Mouse (Mus musculus) embryonic facial prominence, embryonic 13.5 days (tissue): Measurements from ENCODE around the gene Galnt9. TPM values are rescaled to one million over a fixed set of nuclear protein-coding genes. Genes with fewer than 3 reads are reported as not detected.

Experiments used
- ATAC-seq: fragments of 200-750 bp; cut with Nextera tagmentation; 2 replicates; pipeline ENCODE4 v1.8.0; 2017; ENCODE audit warnings: low read depth; ENCODE audit not compliant: insufficient number of reproducible peaks, insufficient read depth, low FRiP score, low TSS enrichment
- H3K27ac ChIP-seq: fragments of 300-500 bp; sonication (generic); 2 replicates; pipeline ENCODE4 v1.5.1; 2015; ENCODE audit warnings: moderate library complexity, mild to moderate bottlenecking, inconsistent platforms
- H3K27me3 ChIP-seq: fragments of 300-500 bp; sonication (generic); 2 replicates; pipeline ENCODE4 v1.6.1; 2015; ENCODE audit warnings: mild to moderate bottlenecking, inconsistent platforms
- H3K36me3 ChIP-seq: fragments of 300-500 bp; sonication (generic); 2 replicates; pipeline ENCODE4 v1.6.1; 2015; ENCODE audit warnings: mild to moderate bottlenecking, inconsistent platforms
- H3K4me1 ChIP-seq: fragments of 300-500 bp; sonication (generic); 2 replicates; pipeline ENCODE4 v1.6.1; 2015; ENCODE audit warnings: inconsistent platforms
- H3K4me2 ChIP-seq: fragments of 300-500 bp; sonication (generic); 2 replicates; pipeline ENCODE4 v1.6.1; 2015; ENCODE audit warnings: moderate library complexity, mild to moderate bottlenecking, inconsistent platforms
- H3K4me3 ChIP-seq: fragments of 300-500 bp; sonication (generic); 2 replicates; pipeline ENCODE4 v1.5.1; 2015; ENCODE audit warnings: mild to moderate bottlenecking, inconsistent platforms
- H3K9ac ChIP-seq: fragments of 300-500 bp; sonication (generic); 2 replicates; pipeline ENCODE4 v1.6.1; 2015; ENCODE audit warnings: mild to moderate bottlenecking, inconsistent platforms
- H3K9me3 ChIP-seq: fragments of 300-500 bp; sonication (generic); 2 replicates; pipeline ENCODE4 v1.6.1; 2016; ENCODE audit warnings: inconsistent platforms
- WGBS: fragments of 180-500 bp; shearing (Covaris S2); methylation state at CpG from one replicate; pipeline ENCODE4 v1.1.7; 2015; ENCODE audit warnings: mixed read lengths; 5-methylcytosine and 5-hydroxymethylcytosine counted together
- polyA plus RNA-seq: library from polyadenylated mRNA; unstranded; fragments of >200 nt; fragmentation: Nextera tagmentation; extraction: Ambion mirVana; gene quantifications from 2 replicates; pipeline ENCODE4 v1.2.1, GENCODE M21; 2015

Gene Galnt9
- polyA plus RNA-seq, 1 experiment from 2014 or later = 1.0 TPM

GRCm38 (mm10) chr5:110608941-110609340 lies 64.8 kb downstream of the Galnt9 start:
- ATAC-seq = no peak
- no peak overlapping the region for H3K4me3 ChIP-seq
- no peak overlapping the region for H3K9ac ChIP-seq
- no peaks in the 10 kb centered on the region for H3K9me3 ChIP-seq
- no peaks in the 10 kb centered on the region for H3K36me3 ChIP-seq
- no peak overlapping the region for H3K27ac ChIP-seq
- H3K4me2 ChIP-seq = no peak overlapping the region
- WGBS = 26% methylated on average over 8 of the region's 8 CpGs
- peaks cover 43% of the 10 kb centered on the region for H3K4me1 ChIP-seq
- peaks cover 16% of the 10 kb centered on the region for H3K27me3 ChIP-seq

- peaks cover 43% of the 10 kb centered on the region for H3K4me1 ChIP-seq
- H3K9ac ChIP-seq = no peak overlapping the region
- H3K4me2 ChIP-seq = no peak overlapping the region
- H3K36me3 ChIP-seq = no peaks in the 10 kb centered on the region
- no peak for ATAC-seq
- H3K9me3 ChIP-seq = no peaks in the 10 kb centered on the region
- 69% methylated on average over 3 of the region's 3 CpGs for WGBS
- no peak overlapping the region for H3K4me3 ChIP-seq
- peaks cover 14% of the 10 kb centered on the region for H3K27me3 ChIP-seq
- H3K27ac ChIP-seq = no peak overlapping the region; the same call in 1 of the 2 replicates
Measured at GRCm38 (mm10) chr5:110609425-110609824, 65.3 kb downstream of the Galnt9 start.

GRCm38 (mm10) chr5:110609868-110610267 lies 65.7 kb downstream of the Galnt9 start:
- Histone ChIP-seq H3K4me3 (no peak overlapping the region), H3K4me1 (peaks cover 43% of the 10 kb centered on the region), H3K4me2 (no peak overlapping the region), H3K27me3 (peaks cover 14% of the 10 kb centered on the region), H3K36me3 (no peaks in the 10 kb centered on the region), H3K27ac (no peak overlapping the region), H3K9ac (no peak overlapping the region), H3K9me3 (no peaks in the 10 kb centered on the region)
- no peak for ATAC-seq
- 67% methylated on average over 5 of the region's 5 CpGs for WGBS

- Histone ChIP-seq H3K36me3 (no peaks in the 10 kb centered on the region), H3K4me3 (no peak overlapping the region), H3K27ac (no peak overlapping the region), H3K4me2 (no peak overlapping the region), H3K27me3 (peaks cover 14% of the 10 kb centered on the region), H3K4me1 (peaks cover 43% of the 10 kb centered on the region), H3K9ac (no peak overlapping the region), H3K9me3 (no peaks in the 10 kb centered on the region)
- WGBS = 70% methylated on average over 7 of the region's 7 CpGs
- ATAC-seq = no peak
Measured at GRCm38 (mm10) chr5:110610484-110610883, 66.3 kb downstream of the Galnt9 start.

- H3K9ac ChIP-seq = no peak overlapping the region
- no peaks in the 10 kb centered on the region for H3K9me3 ChIP-seq
- peaks cover 12% of the 10 kb centered on the region for H3K27me3 ChIP-seq
- no peaks in the 10 kb centered on the region for H3K36me3 ChIP-seq
- H3K4me2 ChIP-seq = peak overlapping the region; percentile 22; the same call in 1 of the 2 replicates
- 38% methylated on average over 5 of the region's 5 CpGs for WGBS
- H3K4me1 ChIP-seq = peaks cover 43% of the 10 kb centered on the region
- ATAC-seq = peak; percentile 74; the same call in 1 of the 2 replicates
- H3K27ac ChIP-seq = peak overlapping the region; percentile 73
- no peak overlapping the region for H3K4me3 ChIP-seq
Measured at GRCm38 (mm10) chr5:110611435-110612158, 67.4 kb downstream of the Galnt9 start.

- no peaks in the 10 kb centered on the region; the same call in 1 of the 2 replicates for H3K27me3 ChIP-seq
- H3K27ac ChIP-seq = no peak overlapping the region
- no peaks in the 10 kb centered on the region for H3K4me1 ChIP-seq
- no peaks in the 10 kb centered on the region for H3K36me3 ChIP-seq
- H3K4me2 ChIP-seq = no peak overlapping the region
- 85% methylated on average over 6 of the region's 6 CpGs for WGBS
- H3K9ac ChIP-seq = no peak overlapping the region
- no peak for ATAC-seq
- no peak overlapping the region for H3K4me3 ChIP-seq
- no peaks in the 10 kb centered on the region for H3K9me3 ChIP-seq
Measured at GRCm38 (mm10) chr5:110619226-110619625, 75.1 kb downstream of the Galnt9 start.

- Histone ChIP-seq H3K4me3 (no peak overlapping the region), H3K36me3 (no peaks in the 10 kb centered on the region), H3K4me2 (no peak overlapping the region), H3K9me3 (no peaks in the 10 kb centered on the region), H3K4me1 (peaks cover 6% of the 10 kb centered on the region; the same call in 1 of the 2 replicates), H3K27me3 (peaks cover 5% of the 10 kb centered on the region; the same call in 1 of the 2 replicates), H3K27ac (no peak overlapping the region), H3K9ac (no peak overlapping the region)
- 64% methylated on average over 2 of the region's 2 CpGs for WGBS
- ATAC-seq = no peak
Measured at GRCm38 (mm10) chr5:110624319-110624718, 80.2 kb downstream of the Galnt9 start.

GRCm38 (mm10) chr5:110627351-110627750 lies 83.2 kb downstream of the Galnt9 start:
- WGBS = 74% methylated on average over 10 of the region's 10 CpGs
- H3K4me1 ChIP-seq = peaks cover 6% of the 10 kb centered on the region; the same call in 1 of the 2 replicates
- peaks cover 5% of the 10 kb centered on the region; the same call in 1 of the 2 replicates for H3K27me3 ChIP-seq
- ATAC-seq = no peak
- H3K27ac ChIP-seq = no peak overlapping the region
- H3K4me3 ChIP-seq = no peak overlapping the region
- no peaks in the 10 kb centered on the region for H3K36me3 ChIP-seq
- no peak overlapping the region for H3K4me2 ChIP-seq
- H3K9me3 ChIP-seq = no peaks in the 10 kb centered on the region
- H3K9ac ChIP-seq = no peak overlapping the region

- no peak overlapping the region; the same call in 1 of the 2 replicates for H3K4me3 ChIP-seq
- WGBS = 19% methylated on average over 19 of the region's 19 CpGs
Measured at GRCm38 (mm10) chr5:110628156-110628555, 84.0 kb downstream of the Galnt9 start.

GRCm38 (mm10) chr5:110629525-110630120 lies 85.5 kb downstream of the Galnt9 start:
- no peak overlapping the region for H3K4me3 ChIP-seq
- no peaks in the 10 kb centered on the region for H3K36me3 ChIP-seq
- H3K4me1 ChIP-seq = peaks cover 6% of the 10 kb centered on the region; the same call in 1 of the 2 replicates
- 75% methylated on average over 2 of the region's 2 CpGs for WGBS
- H3K4me2 ChIP-seq = no peak overlapping the region
- no peak overlapping the region for H3K9ac ChIP-seq
- peaks cover 5% of the 10 kb centered on the region; the same call in 1 of the 2 replicates for H3K27me3 ChIP-seq
- ATAC-seq = no peak
- no peaks in the 10 kb centered on the region for H3K9me3 ChIP-seq
- no peak overlapping the region for H3K27ac ChIP-seq

More at GRCm38 (mm10) chr5:110628156-110628555, 84.0 kb downstream of the Galnt9 start:
- Histone ChIP-seq H3K4me2 (peak overlapping the region; percentile 38), H3K36me3 (no peaks in the 10 kb centered on the region), H3K27me3 (peaks cover 5% of the 10 kb centered on the region; the same call in 1 of the 2 replicates), H3K27ac (no peak overlapping the region), H3K9ac (no peak overlapping the region), H3K4me1 (peaks cover 6% of the 10 kb centered on the region; the same call in 1 of the 2 replicates), H3K9me3 (no peaks in the 10 kb centered on the region)
- no peak for ATAC-seq

GRCm38 (mm10) chr5:110635951-110636707 lies 92.0 kb downstream of the Galnt9 start:
- WGBS = 30% methylated on average over 6 of the region's 6 CpGs
- ATAC-seq = no peak

More at GRCm38 (mm10) chr5:110635951-110636707, 92.0 kb downstream of the Galnt9 start:
- H3K9ac ChIP-seq = no peak overlapping the region
- 0 out of 2 replicates have a peak, but pooled peaks cover 4% of the 10 kb centered on the region for H3K4me1 ChIP-seq
- H3K36me3 ChIP-seq = no peaks in the 10 kb centered on the region
- no peak overlapping the region for H3K4me2 ChIP-seq
- no peaks in the 10 kb centered on the region for H3K27me3 ChIP-seq
- H3K4me3 ChIP-seq = no peak overlapping the region
- no peaks in the 10 kb centered on the region for H3K9me3 ChIP-seq
- H3K27ac ChIP-seq = no peak overlapping the region
